Mouse (Mus musculus) cerebellum, postnatal 10 days (tissue): ENCODE measurements around the gene Hdac11.
"Not testable (repeated sequence)": the region's sequence is repeated elsewhere in the genome, so short reads cannot be mapped to it uniquely, and the experiment has no call there.

Experiments used
- DNase-seq, 2 experiments: peaks; one replicate each; pipeline ENCODE4 v3.0.0; 2021; ENCODE audit warnings: mixed read lengths in 2 of 2

The Hdac11 gene

GRCm38 (mm10) chr6:91156554-91157236, at the start of gene Hdac11:
TSS of gene Hdac11 (plus strand) at chr6:91156665.
- peak; percentile 87 to 90 for DNase-seq

DNA sequence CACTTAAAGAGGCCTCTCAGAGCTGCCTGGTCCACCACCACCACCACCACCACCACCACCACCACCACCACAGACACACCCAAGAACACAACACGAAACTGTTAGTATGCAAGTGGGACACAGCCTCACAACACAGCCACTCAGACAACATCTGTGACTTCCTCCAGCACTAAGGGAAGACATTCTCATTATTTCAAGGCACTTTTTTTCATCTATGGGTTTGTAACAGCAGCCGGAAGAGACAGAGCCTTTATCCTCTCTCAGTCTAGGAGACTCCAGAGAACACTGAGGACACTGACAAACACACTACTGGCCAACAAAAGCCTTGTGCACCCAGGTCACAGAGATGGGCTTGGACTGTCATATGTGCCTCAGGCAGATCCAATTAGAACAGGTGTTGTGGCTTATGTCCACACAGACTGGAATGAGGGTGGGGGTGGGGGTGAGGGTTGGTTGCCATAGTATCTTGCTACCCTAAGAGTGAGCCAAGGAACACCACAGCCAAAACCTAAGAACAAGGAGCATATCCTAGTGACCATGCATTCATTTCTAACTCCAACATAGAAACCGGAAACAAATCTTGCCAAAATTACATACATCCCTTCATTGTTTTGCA, 48.1 kb upstream of the Hdac11 start:
- DNase-seq: peak; percentile 42 to 59

DNA sequence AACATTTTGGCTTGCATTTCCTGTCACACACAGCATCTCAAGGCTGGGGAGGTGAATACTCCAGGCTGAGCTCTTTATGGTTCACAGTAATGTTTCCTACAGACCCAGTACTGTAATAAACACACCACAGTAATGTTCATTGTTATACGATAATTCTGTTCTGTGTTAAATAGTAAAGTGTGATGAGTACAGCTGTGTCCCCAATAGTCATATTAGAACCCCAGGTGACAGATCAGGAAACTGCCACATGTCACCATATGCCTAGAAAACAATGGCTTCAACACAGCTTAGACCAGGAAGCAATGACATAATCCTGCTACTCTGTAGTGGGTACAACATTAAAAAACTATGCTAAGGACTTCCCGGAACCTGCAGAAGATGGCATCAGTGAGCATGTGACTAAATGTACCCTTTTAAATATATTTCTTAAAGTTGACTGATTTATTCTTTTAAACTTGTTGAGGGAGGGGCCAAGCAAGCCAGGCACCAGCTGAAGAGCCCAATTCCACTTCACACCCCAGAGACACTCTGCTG, 47.5 kb upstream of the Hdac11 start:
- DNase-seq: no peak

DNA sequence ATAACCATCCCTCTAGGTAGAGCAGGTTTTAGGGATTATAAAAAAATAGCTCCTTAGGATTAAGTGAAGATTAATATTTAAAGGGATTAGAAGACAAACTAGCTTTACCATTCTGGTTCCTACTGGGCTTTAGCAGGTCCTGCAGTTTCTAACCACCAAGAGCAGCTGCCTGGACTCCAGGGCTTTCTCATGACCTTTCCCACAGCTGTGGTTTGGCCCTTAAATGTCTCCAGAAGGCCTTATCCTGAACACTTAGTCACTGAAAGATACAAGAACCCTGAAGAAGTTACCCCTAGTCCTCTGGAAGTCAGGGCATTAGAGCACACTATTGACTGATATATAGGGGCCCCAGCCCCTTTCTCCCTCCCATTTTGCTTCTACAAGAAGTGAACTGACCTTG, 47.0 kb upstream of the Hdac11 start:
- DNase-seq: no peak

GRCm38 (mm10) chr6:91110323-91111020, 46.0 kb upstream of the Hdac11 start:
- DNase-seq: no peak

DNA sequence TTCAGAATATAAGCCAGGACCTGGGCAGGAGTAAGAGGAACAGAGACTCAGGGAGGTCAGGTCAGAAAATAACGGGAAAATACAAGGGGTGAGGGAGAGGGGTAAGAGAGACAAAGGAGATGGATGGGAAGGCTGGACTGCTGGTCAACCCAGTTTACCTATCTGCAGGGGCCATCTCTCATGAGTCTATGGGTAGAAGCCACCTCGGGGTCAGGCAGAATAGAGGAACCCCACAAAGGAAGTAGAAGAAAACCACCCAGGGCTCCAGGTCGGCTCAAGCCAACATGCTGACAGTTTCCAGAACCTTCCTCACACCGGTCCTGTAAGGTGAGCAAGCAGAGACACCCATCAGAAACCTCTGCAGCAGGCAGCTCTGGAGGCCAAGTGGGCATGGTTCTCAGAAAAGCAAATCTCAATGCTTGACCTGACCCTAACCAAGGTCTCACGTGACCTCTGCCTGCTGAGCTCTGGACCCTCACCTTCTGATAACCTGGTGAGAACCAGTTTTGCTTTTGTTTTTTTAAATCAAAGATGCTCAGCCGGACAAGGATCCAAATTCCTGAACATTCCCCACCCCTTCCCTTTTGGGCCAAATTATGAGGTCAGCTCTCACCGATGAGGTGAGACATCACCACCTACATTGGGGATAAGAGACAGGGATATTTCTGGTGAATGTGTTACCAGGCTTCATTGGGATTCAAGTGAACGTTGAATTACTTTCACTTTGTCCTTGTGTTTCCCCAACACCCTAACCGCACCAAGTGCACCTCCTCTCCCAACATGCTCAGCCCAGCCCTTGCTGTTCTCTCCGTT, 45.1 kb upstream of the Hdac11 start:
- no peak for DNase-seq

GRCm38 (mm10) chr6:91111954-91112252, 44.6 kb upstream of the Hdac11 start:
- no peak for DNase-seq

DNA sequence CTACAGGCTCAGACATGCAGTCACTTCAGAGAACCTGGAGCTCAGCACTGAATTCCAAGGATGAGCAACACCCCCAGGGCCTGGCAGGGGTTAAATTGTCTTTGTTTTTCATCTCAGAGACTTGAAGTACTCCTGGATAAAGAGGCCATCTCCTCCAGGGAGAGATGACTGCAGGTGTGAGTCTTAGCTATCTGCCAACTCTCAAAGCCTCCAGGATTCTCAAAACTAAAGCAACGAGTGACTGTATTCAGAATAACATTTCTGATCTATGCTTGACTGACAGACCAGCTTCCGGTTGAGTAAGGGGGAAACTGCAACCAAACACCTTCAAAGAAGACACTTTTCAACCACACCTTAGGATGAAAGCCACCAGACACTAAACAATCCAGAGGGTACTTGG, 41.7 kb upstream of the Hdac11 start:
- no peak for DNase-seq

DNA sequence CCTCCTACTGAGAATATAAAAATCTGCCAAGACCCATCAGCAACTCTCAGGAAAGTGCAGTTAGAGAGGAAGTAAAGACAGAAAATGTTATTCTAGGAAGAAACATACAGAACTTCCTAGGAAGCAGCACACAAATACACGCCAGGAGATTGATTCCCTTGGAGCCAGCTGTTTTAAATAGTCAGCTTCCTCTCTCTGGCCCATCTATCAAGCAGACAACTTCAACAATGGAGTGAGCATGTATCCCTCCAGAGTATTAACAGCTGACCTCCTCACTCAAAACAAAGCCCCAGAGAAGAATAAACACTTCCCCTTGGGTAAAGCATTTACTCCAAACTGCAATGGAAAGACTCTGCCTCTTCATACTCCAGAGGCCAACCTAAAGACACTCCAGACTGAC, 41.3 kb upstream of the Hdac11 start:
- no peak for DNase-seq

DNA sequence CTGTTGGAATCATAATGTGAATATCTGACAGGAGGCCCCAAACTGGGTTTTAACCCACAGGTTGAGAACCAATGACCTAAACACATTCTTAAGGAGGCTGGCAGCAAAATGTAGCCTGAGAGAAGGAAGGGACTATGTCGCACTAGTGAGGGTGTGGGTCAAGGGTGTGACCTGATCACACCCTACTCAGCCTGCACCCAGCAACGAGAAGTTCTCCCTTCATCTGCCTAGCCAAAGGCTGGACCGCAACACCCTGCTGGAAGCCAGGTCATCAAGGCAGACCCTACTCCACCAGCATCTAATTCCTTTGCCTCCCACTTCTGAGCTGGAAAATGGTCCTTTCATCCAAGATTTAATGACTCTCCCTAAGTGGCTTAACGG, 40.6 kb upstream of the Hdac11 start:
- DNase-seq: no peak

DNA sequence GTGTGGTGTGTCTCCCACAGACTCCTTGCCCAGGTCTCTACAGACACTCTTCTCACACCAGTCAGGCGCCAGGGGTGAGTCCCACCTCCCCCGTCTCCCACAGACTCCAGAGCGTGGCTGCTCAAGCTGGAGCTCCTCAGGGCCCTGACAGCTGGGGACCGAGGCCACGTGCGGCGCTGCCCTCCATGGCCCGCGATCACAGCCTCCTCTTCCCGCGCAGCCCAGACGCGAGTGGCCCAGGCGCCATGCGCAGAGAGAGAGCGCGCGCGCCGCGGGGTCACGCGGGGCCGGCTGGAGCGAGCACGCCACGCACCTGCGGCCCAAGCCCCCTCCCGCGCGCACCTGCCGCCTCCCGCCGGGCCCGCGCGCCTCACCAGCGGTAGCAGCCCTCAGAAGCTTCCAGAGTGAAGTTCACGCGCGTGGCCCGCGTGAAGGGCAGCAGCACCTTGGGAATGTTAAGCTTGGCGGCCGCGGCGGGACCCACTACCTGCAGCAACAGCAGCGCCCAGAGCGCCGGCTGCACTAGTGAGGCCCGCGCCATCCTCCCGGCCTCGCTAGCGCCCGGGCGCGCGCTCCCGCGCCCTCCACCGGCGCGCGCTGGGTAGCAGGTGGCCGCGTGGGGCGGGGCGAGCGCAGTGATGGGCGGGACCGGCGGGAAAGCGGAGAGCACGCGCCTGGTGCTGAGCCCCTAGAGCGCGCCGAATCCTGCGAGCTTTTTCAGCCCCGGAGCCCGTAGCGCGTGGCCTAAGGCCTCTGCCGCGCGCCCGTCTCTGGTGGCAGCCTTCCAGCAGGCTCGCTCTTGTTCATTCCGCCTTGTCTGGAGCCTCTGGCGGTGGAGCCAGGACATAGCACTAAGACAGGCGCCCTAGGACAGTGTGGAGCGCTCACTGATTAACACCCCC, 40.0 kb upstream of the Hdac11 start, which contains the start of gene Nup210:
Nup210 (minus strand) TSS at position 586 of the 902 bp plus-strand sequence.
- peak; percentile 99 to 100 for DNase-seq

DNA sequence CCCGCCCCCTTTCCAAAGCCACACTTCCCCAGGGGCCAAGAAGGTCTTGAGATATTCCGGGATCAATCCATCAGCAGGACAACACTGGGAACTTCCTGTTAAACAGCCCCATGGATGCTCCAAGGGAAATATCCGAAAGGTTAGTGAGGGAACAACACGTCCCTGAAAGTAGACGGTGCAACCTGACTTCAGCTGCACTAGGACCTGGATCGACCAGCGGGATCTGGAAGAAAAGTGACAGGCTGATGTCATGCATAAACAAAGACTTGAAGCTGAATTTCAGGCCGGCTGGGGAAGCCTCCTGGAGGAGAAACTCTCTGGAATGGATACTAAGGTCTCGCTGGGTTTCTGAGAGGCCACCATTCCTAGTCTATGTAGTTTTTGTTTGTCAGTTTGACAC, 39.3 kb upstream of the Hdac11 start:
- DNase-seq: peak; percentile 54 to 74

- DNase-seq: no peak
Observed at GRCm38 (mm10) chr6:91118526-91118925, 37.9 kb upstream of the Hdac11 start.

- DNase-seq: no peak
Observed at GRCm38 (mm10) chr6:91120206-91120605, 36.3 kb upstream of the Hdac11 start.

- DNase-seq: not testable (repeated sequence)
Observed at GRCm38 (mm10) chr6:91121089-91121488, 35.4 kb upstream of the Hdac11 start.

- no peak for DNase-seq
Observed at GRCm38 (mm10) chr6:91123453-91123852, 33.0 kb upstream of the Hdac11 start.

GRCm38 (mm10) chr6:91124286-91125227, 31.9 kb upstream of the Hdac11 start:
- peak in 1 of 2 experiments; percentile 39 for DNase-seq

DNA sequence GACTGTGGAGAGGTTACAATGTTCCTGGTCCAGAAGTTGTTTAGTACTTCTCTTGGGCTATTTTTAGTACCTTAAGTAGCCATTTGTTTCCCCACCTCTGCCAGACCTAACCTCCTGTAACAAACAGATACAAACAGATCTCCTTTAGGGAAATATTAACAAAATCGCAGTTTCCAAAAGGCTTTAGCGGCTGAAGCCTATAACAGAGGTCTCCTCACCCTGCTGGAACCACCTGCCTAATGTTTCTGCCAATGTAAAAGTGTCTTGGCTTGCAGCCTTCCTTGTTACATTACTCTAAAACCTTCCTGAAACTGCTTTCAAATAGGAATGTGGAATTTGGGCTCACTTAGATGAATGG, 31.3 kb upstream of the Hdac11 start:
- DNase-seq: no peak

DNA sequence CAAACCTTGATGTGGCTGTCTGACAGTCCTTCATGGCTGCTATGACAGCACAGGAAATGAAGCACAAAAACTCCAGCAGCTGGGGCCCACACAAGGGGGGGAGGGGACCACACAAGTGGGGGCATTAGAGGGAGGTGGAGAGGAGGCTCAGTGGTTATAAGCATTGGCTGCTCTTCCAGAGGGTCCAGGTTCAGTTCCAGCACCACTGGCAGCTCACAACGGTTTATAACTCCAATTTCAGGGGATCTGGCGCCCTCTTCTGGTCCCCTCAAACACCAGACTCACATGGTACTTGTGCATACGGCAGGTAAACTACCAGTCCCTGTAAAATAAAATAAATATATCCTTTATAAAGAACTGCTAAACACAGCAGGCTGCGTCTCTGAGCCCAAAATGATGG, 27.5 kb upstream of the Hdac11 start:
- DNase-seq: peak in 1 of 2 experiments; percentile 16

- no peak for DNase-seq
Observed at GRCm38 (mm10) chr6:91130856-91131255, 25.6 kb upstream of the Hdac11 start.
